Mouse (Mus musculus): ENCODE results near the gene Ttk.

The Ttk gene

GRCm38 (mm10) chr9:83902086-83902485 is 67.6 kb downstream of the Ttk start:
- no peak for DNase-seq

GRCm38 (mm10) chr9:83905820-83906219 is 71.3 kb downstream of the Ttk start:
- DNase-seq = no peak

GRCm38 (mm10) chr9:83907017-83907416 is 72.5 kb downstream of the Ttk start:
- DNase-seq = no peak

- DNase-seq = no peak
Measured at GRCm38 (mm10) chr9:83909836-83910235, 75.3 kb downstream of the Ttk start.

GRCm38 (mm10) chr9:83910926-83911325 is 76.4 kb downstream of the Ttk start:
- DNase-seq = no peak

Data from lung, postnatal 10 days (tissue).